Mouse (Mus musculus) telencephalon, adult 2 months (tissue): ENCODE data around the gene Tmem254a.
"Not testable (repeated sequence)": the region's sequence is repeated elsewhere in the genome, so short reads cannot be mapped to it uniquely, and the experiment has no call there.

Experiments used
- DNase-seq: peaks from one replicate; pipeline ENCODE4 v3.0.0-alpha.2; 2011; ENCODE audit warnings: low read depth, low spot score

Gene Tmem254a

GRCm38 (mm10) chr14:25927562-25927881 is at the start of gene Tmem254a:
Tmem254a (minus strand) TSS chr14:25927672.
- DNase-seq, result not testable (repeated sequence)

- not testable (repeated sequence) for DNase-seq
Measured at GRCm38 (mm10) chr14:25957861-25958260, 30.4 kb upstream of the Tmem254a start.

- not testable (repeated sequence) for DNase-seq
Measured at GRCm38 (mm10) chr14:25938004-25938403, 10.5 kb upstream of the Tmem254a start, which contains the start of gene Cphx1. Cphx1 (plus strand) TSS chr14:25938304.

GRCm38 (mm10) chr14:25936867-25937630 is 9.6 kb upstream of the Tmem254a start:
- DNase-seq, result not testable (repeated sequence)

- not testable (repeated sequence) for DNase-seq
Measured at GRCm38 (mm10) chr14:25926814-25927561, 484 bp downstream of the Tmem254a start.

GRCm38 (mm10) chr14:25918427-25919170 is 8.9 kb downstream of the Tmem254a start:
- not testable (repeated sequence) for DNase-seq

- DNase-seq, result not testable (repeated sequence)
Measured at GRCm38 (mm10) chr14:25908976-25909375, 18.5 kb downstream of the Tmem254a start.

GRCm38 (mm10) chr14:25907272-25907671 is 20.2 kb downstream of the Tmem254a start:
- DNase-seq, result not testable (repeated sequence)

GRCm38 (mm10) chr14:25905243-25905642 is 22.2 kb downstream of the Tmem254a start:
- not testable (repeated sequence) for DNase-seq

- DNase-seq, result not testable (repeated sequence)
Measured at GRCm38 (mm10) chr14:25903000-25903399, 24.5 kb downstream of the Tmem254a start, which contains the start of gene Plac9a. Plac9a (minus strand) TSS chr14:25903100.

GRCm38 (mm10) chr14:25895686-25896085 is 31.8 kb downstream of the Tmem254a start:
- not testable (repeated sequence) for DNase-seq

DNA sequence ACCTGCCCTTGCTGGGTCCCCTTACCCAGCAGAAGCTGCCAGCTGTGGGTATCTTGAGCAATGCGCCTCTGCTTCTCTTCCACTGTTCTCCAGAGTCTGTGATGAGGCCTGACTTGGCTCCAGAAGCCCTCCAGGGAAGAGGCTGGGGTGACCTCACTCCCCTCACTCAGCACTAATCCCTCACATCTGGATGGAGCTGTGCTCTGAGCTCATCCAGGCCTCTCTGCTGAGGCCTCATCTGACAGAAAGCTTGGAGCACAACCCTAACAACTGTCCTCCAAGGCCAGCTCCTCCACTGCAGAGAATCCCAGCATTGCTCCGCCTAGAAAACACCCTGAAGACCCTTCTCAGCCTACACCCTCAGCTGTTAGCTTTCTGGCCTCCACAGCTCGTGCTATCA is 32.9 kb downstream of the Tmem254a start:
- DNase-seq, result not testable (repeated sequence)

GRCm38 (mm10) chr14:25885886-25886285 is 41.6 kb downstream of the Tmem254a start:
- DNase-seq, result not testable (repeated sequence)

DNA sequence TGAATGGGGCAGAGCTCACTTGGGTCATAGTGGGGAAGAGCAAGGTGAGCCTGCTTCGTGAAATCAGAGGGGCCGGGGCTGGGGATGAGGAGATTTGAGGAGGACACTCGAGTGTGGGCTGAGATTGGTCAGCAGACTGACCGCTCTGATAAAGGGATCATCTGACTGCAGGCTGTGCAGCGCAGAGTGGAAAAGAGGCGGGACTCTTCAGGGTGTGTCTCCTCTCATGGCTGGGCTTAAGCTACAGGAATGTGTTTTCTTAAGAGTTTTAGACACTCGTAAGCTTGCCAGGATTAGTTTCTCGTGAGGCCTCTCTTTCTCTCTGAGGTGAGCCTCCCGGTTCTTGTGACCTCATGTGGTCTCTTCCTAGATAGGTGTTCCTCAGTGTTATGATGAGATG is 45.7 kb downstream of the Tmem254a start:
- DNase-seq, result not testable (repeated sequence)

GRCm38 (mm10) chr14:25876640-25877039 is 50.8 kb downstream of the Tmem254a start:
- DNase-seq, result not testable (repeated sequence)
